Mouse (Mus musculus) CH12.LX (cell line): Measurements from ENCODE around the gene Fryl.

ENCODE experiments used
- CTCF ChIP-seq, 2 experiments: IDR thresholded peaks in 1 of 2; conservative IDR thresholded peaks in 1 of 2; 2 replicates each; pipeline ENCODE4 v1.5.1; 2011 to 2012; ENCODE audit warnings: low read depth in 2 of 2, low read length in 2 of 2, improper control_type of control experiment in 1 of 2, inconsistent platforms in 1 of 2, mild to moderate bottlenecking in 1 of 2, moderate library complexity in 1 of 2
- RCOR1 ChIP-seq: conservative IDR thresholded peaks from 2 replicates; pipeline ENCODE4 v1.6.1; 2012; ENCODE audit warnings: low read depth, mild to moderate bottlenecking, inconsistent platforms, low read length, improper control_type of control experiment

- TF ChIP-seq CTCF (conservative IDR thresholded peaks at IDR 0.05 in 1 of 2, IDR thresholded peaks at IDR 0.05 in 1 of 2; ENCODE audit: low read depth in 2 of 2, low read length in 2 of 2), result no peak
- no peak for TF ChIP-seq RCOR1
These were observed 833 bp downstream of the Fryl start for GRCm38 (mm10) chr5:73255321-73256251.
